Mouse (Mus musculus): ENCODE measurements around the gene Pex11g.

Pex11g gene

GRCm38 (mm10) chr8:3467006-3467885 is at the start of gene Pex11g:
Gene Pex11g, minus strand, starts transcription at chr8:3467680.
- DNase-seq (ENCODE audit: low spot score in 2 of 2) = peak; percentile 85 to 89

- DNase-seq (ENCODE audit: low spot score in 2 of 2) = no peak
Measured at GRCm38 (mm10) chr8:3517117-3517495, 49.6 kb upstream of the Pex11g start.

- peak; percentile 92 to 95 for DNase-seq (ENCODE audit: low spot score in 2 of 2)
Measured at GRCm38 (mm10) chr8:3516450-3517116, 49.1 kb upstream of the Pex11g start.

- peak; percentile 55 to 66 for DNase-seq (ENCODE audit: low spot score in 2 of 2)
Measured at GRCm38 (mm10) chr8:3515771-3516417, 48.4 kb upstream of the Pex11g start.

GRCm38 (mm10) chr8:3515260-3515671 is 47.8 kb upstream of the Pex11g start, which contains the start of gene Pnpla6:
Gene Pnpla6, plus strand, starts transcription at chr8:3515384.
- DNase-seq (ENCODE audit: low spot score in 2 of 2) = peak; percentile 81 to 88

- DNase-seq (ENCODE audit: low spot score in 2 of 2) = no peak
Measured at GRCm38 (mm10) chr8:3514681-3515247, 47.3 kb upstream of the Pex11g start.

- no peak for DNase-seq (ENCODE audit: low spot score in 2 of 2)
Measured at GRCm38 (mm10) chr8:3507979-3508754, 40.7 kb upstream of the Pex11g start.

- DNase-seq (ENCODE audit: low spot score in 2 of 2) = no peak
Measured at GRCm38 (mm10) chr8:3502217-3502616, 34.7 kb upstream of the Pex11g start.

GRCm38 (mm10) chr8:3500235-3501090 is 33.0 kb upstream of the Pex11g start, which contains the start of gene Mcoln1:
Gene Mcoln1, plus strand, starts transcription at chr8:3500457.
- DNase-seq (ENCODE audit: low spot score in 2 of 2) = peak; percentile 97 to 98

GRCm38 (mm10) chr8:3499751-3500150 is 32.3 kb upstream of the Pex11g start:
- no peak for DNase-seq (ENCODE audit: low spot score in 2 of 2)

- no peak for DNase-seq (ENCODE audit: low spot score in 2 of 2)
Measured at GRCm38 (mm10) chr8:3498583-3498982, 31.1 kb upstream of the Pex11g start.

GRCm38 (mm10) chr8:3496428-3496748 is 28.9 kb upstream of the Pex11g start:
- no peak for DNase-seq (ENCODE audit: low spot score in 2 of 2)

GRCm38 (mm10) chr8:3495578-3496427 is 28.3 kb upstream of the Pex11g start:
- no peak for DNase-seq (ENCODE audit: low spot score in 2 of 2)

GRCm38 (mm10) chr8:3493845-3494208 is 26.3 kb upstream of the Pex11g start:
- DNase-seq (ENCODE audit: low spot score in 2 of 2) = no peak

GRCm38 (mm10) chr8:3492901-3493844 is 25.7 kb upstream of the Pex11g start, which contains the start of gene Zfp358:
Gene Zfp358, plus strand, starts transcription at chr8:3493138.
- DNase-seq (ENCODE audit: low spot score in 2 of 2) = peak; percentile 59 to 76

GRCm38 (mm10) chr8:3485192-3485591 is 17.7 kb upstream of the Pex11g start:
- DNase-seq (ENCODE audit: low spot score in 2 of 2) = no peak

- DNase-seq (ENCODE audit: low spot score in 2 of 2) = no peak
Measured at GRCm38 (mm10) chr8:3483546-3483945, 16.1 kb upstream of the Pex11g start.

- DNase-seq (ENCODE audit: low spot score in 2 of 2) = no peak
Measured at GRCm38 (mm10) chr8:3482240-3482740, 14.8 kb upstream of the Pex11g start.

Measured in frontal cortex, postnatal 10 days (tissue).